Mouse (Mus musculus) kidney, adult 9 months (tissue): ENCODE data around the gene Gjc1.

Experiments used
- DNase-seq: peaks from one replicate; pipeline ENCODE4 v3.0.0; 2022

The Gjc1 gene

DNA sequence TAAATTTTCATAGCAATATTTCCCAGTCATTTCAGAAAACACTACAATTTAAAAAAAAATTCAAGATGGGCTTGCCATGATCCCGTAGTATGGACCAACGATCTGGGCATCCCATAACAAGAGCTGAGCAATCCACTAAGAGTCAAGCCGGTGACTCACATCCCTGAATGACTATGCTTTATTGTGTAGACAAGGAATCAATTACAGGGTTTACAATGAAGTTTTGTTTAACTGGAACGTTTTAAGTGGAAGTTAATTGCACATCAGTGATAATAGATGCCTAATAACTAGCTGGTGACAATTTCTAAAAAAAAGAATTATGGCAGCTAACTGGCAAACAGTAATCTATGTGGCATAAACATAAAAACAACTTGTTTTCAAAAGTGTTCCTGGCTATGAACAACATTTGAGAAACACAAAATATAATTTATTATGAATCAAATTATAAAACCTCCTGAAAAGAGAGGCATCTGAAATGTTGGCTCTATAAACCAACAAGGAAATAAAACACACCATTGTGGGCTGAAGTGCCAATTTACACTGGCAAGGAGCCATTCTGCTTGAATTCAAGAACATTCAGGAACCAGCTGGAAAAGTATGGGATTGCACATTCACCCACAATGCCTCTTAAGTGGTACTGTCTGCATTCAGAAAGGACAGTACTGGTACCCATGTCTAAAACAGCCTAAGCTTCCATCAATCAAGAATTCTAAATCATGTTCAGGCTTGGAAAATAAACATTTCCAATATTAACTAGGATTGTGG, 8.6 kb downstream of the Gjc1 start:
- no peak for DNase-seq

DNA sequence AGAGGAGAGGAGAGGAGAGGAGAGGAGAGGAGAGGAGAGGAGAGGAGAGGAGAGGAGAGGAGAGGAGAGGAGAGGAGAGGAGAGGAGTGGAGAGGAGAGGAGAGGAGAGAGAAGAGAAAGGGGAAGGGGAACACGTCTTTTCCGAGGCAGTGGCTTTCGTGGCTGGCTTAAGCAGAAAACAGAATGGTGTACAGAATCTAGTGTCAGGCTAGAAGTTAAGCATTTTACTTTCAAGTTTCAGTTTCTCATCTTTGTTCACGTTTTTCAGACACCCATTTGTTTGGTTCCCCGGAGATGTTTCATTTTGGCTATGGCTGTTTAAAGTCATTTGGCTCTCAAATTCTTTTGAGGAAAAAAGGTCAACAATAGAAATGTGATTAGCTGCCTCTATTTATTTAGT, 11.3 kb downstream of the Gjc1 start:
- DNase-seq: no peak

DNA sequence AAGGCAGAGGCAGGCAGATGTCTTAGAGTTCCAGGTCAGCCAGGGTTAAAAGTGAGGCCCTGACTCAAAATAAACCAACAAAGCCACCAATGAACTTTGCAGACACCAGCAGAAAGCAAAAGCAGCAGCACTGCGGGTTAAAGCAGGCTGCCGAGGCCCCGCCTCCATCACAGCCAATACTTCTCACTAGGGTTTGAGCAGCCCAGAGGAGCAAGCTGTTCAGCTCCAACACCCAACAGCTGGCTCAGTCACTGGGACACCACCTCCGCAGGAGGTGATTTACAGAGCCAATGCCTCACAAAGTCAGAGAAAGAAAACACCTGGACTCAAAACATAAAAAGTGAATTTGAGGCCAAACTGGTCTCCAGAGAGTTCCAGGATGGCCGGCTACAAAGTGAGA, 16.0 kb downstream of the Gjc1 start:
- DNase-seq: no peak

DNA sequence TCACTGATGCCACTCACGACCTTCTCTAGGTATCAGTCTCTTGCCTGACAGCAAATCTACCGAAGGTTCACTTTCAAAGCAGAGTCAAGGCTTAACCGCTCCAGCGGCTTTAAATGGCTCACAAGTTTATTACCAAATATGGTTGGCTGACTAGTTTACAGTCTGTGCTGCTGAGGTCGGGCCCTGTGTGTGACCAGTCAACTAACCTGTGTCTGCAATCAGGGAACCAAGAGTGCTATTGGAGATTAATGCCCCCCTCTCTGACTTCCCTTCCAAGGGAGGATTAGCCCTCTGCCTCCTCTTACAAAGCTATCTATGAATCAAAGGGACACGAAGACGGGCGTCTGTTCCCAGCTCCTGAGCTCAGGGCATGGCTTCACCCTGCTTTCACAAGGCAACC, 25.3 kb downstream of the Gjc1 start:
- no peak for DNase-seq

DNA sequence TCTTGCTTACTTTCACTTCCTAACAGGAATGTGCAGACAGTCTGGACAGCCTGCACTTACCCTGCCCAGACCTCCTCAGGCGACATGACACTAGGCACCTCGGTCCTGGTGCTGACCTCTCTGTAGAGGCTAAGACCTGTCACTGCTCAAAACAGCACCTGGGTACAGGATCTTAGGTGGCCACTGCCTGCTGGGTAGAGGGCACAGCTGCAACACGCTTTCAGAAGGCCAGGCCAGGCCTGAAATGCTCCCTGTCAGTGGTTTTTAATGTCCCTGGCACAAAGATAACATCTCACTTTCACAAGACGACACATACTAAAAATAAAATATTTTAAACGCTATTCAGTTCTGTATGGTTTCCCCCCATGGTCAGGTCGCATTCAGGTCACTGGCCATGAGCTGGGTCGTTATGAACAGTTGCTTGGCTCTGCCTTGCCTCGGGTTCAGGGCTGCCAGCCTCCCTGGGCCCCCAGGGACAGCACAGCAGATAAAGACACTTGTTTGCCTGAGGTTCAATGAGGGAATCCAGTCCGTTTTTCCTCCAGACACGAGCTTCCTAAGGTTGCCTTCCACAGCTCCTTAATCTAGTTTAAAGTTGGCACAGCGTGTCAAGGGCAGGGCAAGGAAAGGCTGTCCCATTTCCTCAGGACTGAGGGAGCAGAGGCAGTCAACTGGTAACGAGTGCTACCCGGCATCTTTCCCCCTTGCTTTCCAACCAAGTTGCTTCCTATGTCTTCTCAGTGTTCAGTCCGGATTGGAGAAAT, 27.6 kb downstream of the Gjc1 start:
- DNase-seq: no peak

DNA sequence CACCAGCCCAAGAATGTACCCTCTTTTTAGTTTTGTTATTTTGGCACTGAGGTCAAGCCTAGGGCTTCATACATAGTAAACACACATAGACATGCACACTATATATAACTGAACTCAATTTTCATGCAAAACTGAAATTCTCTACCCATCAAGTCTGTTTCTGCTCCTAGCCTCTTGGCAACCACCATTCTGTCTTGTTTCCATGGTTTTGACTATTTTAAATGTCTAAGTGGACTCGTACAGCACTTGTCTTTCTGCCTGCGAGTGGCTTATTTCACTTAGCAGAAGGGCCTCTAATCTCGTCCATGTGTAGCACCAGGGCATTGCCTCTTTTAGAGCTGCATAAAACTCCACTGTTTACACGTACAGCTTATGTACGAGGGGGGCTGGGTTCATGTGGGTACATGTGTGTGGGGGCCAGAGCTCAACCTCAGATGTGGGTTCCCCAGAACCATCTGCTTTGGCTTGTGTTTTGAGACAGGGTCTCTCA, 31.8 kb downstream of the Gjc1 start:
- DNase-seq: no peak

DNA sequence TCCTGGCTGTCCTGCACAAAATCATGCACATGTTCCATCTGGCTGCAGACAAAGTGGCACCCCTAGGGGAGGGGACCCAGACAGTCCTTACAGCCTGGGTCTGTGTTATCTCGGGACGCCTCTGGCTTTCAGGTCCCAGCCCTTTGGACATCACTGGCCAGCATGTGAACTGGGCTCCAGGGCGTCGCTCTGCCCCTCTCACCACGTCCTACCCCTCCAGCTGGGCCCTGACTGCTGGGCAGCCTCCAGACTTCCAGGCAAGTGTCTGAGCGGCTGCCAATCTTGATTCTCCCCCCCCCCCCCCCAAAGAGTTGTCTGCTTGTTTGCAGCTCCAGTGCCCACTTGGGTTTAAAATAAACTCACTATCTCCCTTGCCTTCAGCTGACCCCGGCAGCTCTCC, 36.1 kb downstream of the Gjc1 start:
- DNase-seq: no peak

DNA sequence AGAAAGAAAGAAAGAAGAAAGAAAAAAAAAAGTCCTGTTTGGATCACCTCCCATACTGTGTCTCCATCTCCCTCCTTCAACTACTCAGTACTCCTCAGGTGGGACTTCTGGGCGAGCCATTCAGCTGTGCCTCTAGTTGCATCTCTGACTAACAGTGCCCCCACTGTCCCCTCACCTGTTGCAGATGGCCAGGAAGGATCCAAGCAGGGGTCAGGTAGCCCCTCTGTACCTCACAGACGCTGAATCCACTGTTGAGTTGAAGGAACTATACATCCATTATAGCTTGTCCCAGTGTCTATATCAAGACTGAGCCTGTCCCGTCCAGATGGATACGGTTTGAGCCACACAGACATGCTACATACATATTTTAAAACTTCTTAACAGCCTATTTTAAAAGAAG, 38.0 kb downstream of the Gjc1 start:
- DNase-seq: no peak

DNA sequence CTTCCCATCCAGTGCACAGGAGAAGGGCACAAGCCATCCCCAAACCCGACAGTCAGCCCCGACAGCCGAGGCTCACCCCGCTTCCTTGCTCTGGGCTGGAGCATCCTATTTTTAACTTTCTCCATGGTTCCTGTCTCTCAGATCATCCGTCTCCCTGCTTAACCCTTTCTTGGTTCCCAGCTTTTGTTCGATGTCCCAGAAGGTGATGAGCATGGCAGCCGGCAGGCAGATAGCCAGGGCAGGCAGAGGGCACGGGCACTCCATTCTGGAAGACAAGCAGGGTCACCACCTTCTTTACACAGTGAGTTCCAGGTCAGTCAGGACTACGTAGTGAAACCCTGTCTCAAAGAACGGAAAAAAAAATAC, 38.5 kb downstream of the Gjc1 start:
- DNase-seq: no peak

DNA sequence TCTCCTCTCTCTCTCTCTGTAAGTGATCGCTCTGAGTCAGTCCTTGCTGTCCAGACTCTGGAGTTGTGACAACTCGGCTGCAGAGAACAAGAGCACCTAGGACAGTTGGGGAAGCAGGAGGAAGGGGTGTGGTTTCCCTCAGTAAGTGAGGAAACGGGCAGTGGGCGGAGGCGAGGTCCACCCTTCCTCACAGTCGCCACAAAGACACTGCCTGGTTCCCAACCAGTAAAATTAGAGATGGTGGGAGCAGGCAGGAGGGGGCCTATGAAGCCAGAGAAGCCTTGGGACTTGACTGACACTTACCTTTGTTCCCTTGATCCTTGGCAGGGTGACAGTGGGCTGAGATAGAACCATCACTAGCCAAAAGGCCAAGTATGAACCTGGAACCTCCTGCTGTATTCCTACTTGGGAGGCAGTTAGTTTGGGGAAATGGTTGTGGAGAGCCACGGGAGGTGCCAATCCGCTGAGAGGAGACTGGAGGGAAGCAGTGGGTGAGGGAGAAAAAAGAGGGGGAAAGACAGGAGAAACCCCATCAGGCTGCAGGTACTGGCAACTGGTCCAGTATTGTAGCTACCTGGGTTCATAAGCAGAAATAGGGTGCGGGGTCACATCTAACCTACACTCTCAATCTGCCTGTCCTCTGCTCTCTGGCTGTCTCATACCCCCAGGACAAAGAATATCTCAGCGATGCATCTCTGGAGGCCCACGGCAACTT, 39.1 kb downstream of the Gjc1 start:
- DNase-seq: peak; percentile 58

DNA sequence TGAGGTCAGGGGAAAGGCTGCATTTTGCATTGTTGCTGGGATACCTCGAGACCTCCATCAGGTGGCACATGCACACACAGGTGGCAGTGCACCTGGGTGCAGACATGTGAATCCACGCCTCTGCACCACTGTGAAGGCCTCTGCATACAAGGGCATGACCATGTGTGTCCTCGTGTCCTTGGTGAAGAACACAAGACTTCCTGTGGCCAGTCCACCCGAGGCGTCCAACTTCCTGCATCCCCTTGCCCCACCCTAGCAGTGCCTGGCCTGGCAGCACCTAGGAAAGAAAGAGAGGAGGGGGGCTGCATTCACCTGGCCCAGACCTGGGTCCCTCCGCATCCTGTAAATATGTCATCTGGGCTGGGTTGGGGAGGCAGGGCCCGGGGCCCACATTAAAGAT, 39.7 kb downstream of the Gjc1 start:
- DNase-seq: no peak

DNA sequence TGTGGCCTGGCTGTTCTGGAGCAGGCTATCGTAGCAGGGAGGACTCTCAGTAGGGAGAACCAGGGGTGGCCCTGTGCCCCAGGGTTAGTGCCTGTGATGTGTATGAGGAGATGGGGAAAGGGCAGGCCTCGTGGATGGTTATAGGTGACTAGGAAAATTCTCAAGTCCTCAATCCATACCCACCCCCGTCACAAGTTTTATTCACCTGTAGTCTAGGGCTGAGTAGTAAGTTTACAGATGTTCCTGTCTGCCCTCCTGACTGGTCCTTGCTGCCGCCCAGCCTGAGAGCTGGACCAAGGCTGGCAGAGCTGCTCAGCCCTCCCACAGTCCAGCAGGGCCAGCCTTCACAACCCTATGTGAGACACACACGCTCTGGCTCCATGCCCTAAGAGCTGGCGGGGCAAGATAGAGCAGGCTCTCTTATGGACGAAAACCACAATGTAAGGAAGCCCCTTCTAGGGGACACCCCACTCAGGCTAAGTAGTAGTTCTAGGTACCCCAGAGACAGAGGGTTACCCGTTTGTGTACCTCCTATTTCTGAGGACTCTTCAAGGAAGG, 40.3 kb downstream of the Gjc1 start:
- no peak for DNase-seq

DNA sequence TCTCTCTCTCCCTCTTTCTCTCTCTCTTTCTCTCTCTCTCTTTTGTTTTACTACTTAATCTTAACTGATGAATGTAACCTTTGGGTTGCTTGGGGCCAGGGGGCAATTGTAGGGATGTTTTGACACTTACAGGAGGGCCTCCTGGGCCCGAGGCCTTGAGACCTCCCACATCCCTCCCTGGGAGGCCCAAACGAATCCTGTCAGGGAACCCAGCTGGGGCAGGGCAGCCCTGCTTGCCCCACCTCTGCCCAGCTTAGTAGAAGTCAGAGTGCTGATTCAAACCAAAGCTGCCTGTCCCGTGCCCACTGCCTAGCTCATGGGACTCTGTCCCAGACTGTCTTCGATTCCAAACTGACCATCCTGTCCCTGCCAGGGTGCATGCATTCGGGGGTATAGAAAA, 40.9 kb downstream of the Gjc1 start:
- no peak for DNase-seq

DNA sequence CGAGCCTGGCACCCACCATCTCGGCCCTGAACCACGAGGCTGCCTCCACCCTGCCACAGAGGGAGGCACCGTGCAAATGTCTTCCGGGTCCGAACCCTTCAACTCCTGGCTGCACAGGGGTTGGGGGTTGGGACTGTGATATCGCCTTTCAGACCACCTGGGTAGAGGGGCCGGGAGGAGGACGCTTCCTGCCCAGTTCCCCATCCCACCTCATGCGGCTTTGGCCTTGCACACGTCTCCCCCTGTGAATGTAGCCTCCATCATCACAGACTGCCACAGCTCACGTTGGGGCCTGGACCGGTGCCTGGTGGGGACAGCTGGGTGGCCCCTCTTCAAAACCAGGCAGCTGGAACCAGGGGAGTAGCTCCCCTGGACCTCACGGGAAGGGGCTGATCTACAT, 41.3 kb downstream of the Gjc1 start:
- DNase-seq: no peak

DNA sequence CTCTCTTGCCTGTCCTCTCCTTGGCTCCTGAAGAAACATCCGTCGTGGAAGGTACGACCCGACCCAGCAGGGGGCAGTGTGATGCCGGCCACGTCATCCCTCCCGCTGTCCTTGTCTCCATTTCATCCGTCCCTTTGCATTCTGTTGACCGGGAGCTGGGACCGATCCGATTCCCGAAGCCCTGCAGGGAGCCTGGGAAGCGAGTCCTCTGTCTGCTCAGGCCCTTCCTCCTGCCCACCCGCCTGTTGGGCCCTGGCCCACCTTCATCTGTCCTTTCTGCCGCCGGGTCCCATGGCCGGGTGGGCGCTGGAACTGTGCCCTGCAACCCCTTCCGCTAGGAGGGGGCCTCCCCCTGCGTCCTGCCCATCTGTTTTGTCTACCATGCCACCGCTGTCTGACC, 41.9 kb downstream of the Gjc1 start:
- DNase-seq: peak; percentile 79

DNA sequence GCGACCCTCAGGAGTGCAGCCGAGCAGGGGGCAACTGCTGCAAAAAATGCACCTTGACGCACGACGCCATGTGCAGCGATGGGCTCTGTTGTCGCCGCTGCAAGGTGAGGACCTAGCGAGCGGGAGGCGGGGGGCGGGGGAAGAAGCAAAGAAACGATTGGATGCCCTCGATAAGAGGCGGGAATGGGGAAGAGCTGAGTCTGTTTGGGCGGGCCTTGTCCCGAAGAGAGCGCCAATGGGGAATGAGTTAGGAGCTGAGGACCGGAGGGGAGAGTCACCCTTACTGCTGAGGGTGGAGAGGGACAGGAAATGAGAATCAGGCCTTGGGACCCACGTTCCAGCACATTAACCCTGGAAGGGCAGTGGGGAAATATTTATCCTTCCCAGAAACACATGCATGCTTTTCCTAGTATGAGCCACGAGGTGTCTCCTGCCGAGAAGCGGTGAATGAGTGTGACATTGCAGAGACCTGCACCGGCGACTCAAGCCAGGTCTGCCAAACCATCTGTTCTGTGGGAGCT, 44.8 kb downstream of the Gjc1 start:
- DNase-seq: peak; percentile 84

DNA sequence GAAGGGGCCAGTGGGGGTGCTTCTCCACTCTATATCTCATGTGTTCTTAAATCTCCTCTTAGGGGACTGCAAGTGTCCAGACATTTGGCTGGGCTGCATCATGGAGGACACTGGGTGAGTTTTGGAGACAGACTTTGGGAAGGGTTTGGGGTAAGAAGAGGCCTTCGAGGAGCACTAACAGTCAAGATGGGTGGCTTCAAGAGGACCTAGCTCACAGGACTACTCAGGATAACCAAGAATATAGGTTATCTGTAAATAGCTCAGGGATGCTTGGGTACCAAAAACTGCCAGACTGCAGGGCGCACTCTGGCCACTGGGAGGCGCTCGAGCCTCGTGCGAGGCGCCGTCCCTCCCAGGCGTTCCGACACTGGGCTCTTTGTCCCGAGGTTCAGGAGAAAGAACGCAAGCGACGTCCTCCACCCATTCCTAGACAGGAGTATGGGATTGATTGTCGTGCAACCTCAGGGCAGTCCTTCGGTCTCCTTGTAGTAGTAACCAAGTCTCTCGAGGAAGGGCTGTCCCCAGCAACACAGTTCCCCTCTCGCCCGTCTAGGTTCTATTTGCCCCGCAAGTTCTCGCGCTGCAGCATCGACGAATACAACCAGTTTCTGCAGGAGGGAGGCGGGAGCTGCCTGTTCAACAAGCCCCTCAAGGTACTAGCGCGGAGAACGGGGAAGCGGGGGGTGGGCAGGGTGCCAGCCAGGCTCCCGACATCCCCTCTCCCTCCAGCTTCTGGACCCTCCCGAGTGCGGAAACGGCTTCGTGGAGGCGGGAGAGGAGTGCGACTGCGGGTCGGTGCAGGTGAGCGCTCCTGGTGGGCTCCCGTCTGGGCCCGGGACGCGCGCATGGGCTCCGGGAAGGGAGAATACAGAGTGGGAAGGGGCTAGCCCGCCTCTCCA, 45.5 kb downstream of the Gjc1 start:
- peak; percentile 80 for DNase-seq

DNA sequence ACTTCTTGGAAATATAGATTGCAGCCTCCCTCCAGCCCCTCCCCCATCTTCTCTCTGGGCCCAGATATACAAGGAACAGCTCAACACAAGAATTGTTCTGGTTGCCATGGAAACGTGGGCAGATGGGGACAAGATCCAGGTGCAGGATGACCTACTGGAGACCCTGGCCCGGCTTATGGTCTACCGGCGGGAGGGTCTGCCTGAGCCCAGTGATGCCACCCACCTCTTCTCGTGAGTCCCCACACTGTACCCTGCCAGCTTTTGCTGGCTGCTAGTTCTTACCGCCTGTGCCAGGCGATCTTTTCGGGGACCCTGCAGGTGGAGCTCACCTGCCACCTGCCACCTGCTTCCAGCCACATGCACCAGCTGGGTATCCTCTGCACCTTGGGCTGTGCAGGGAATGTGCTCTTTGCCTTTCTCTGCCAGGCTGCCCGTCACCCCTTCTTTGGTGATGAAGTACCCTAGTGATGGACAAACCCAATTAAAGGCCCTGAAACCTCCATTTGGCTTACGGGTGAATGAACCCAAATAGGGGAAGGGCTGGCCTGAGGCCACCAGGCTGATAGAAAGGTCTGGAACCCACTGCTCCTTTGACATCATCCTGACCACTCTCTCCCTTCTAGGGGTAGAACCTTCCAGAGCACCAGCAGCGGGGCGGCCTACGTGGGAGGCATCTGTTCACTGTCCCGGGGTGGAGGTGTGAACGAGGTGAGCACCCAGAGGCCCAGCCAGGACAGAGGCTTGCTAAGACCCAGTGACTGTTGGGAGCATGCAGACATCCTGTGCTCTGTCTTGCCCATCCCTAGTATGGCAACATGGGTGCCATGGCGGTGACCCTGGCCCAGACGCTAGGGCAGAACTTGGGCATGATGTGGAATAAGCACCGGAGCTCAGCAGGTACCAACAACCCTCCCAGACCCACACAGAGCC, 46.5 kb downstream of the Gjc1 start:
- no peak for DNase-seq

DNA sequence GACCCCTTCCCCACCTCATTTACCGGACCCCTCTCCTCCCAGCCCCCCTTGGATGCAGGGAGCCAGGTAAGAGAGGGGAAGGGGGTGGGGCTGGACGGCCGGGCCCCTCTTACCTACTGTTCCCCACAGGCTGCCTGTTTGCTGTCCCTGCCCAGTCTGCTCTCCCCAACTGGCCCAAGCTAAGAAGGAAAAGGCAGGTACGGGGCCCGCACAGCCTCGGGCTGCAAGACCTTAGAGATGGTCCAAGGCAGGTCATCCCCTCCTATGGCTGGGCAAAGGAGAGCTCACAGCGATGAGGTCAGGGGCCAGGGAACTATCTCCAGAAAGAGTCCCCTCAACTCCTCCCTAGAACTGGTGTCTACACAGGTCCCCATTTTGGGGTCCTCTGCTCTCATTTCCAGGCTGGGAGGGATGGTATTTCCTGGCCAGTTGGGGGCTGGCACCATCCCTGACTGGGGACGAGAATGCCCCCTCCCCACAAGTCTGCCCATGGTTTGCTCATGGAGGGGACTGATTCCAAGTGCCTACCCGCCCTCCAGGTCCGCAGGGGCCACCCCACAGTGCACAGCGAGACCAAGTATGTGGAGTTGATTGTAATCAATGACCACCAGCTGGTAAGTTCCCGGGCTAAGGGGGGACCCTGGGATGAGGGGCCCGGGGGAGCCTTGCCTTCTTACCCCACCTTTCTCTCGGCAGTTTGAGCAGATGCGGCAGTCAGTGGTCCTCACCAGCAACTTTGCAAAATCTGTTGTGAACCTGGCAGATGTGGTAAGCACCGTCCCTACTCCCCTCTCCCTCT, 47.4 kb downstream of the Gjc1 start:
- DNase-seq: no peak
